Mouse (Mus musculus) adrenal gland, adult 2 months (tissue): ENCODE data around the gene Zbtb7b. TPM values are rescaled to one million over a fixed set of nuclear protein-coding genes. Genes with fewer than 3 reads are reported as not detected.
A peak's percentile ranks its signal among the peaks of the same experiment; 100 is the strongest.

Experiments used
- DNase-seq: peaks from one replicate; pipeline ENCODE4 v3.0.0; 2021
- polyA plus RNA-seq: library from polyadenylated mRNA; depleted of rRNA; stranded (reverse); fragments of >200 nt; gene quantifications from 2 replicates; pipeline ENCODE4 v1.2.3, GENCODE M21; 2012
- total RNA-seq, 2 experiments: library from RNA; stranded (reverse); gene quantifications; 2 replicates each; pipeline ENCODE4 v1.2.3; 2021

The Zbtb7b gene
- total and polyA plus RNA-seq, 3 experiments: 84.0 to 121 (median 102) TPM

- peak; percentile 92 for DNase-seq
These were observed 4.5 kb downstream of the Zbtb7b start for GRCm38 (mm10) chr3:89390111-89390515.

GRCm38 (mm10) chr3:89388901-89389740 lies 5.5 kb downstream of the Zbtb7b start:
- DNase-seq: no peak

GRCm38 (mm10) chr3:89388134-89388881 lies 6.3 kb downstream of the Zbtb7b start:
- DNase-seq: peak; percentile 68

- peak; percentile 63 for DNase-seq
These were observed 6.9 kb downstream of the Zbtb7b start for GRCm38 (mm10) chr3:89387632-89388031.

- peak; percentile 43 for DNase-seq
These were observed 7.8 kb downstream of the Zbtb7b start for GRCm38 (mm10) chr3:89386438-89387420.

GRCm38 (mm10) chr3:89385451-89385850 lies 9.1 kb downstream of the Zbtb7b start:
- DNase-seq: no peak

- no peak for DNase-seq
These were observed 10.1 kb downstream of the Zbtb7b start for GRCm38 (mm10) chr3:89384331-89385076.

GRCm38 (mm10) chr3:89383651-89384255 lies 10.8 kb downstream of the Zbtb7b start:
- no peak for DNase-seq

- DNase-seq: no peak
These were observed 11.6 kb downstream of the Zbtb7b start for GRCm38 (mm10) chr3:89382950-89383349.

- peak; percentile 2 for DNase-seq
These were observed 12.3 kb downstream of the Zbtb7b start for GRCm38 (mm10) chr3:89382033-89382882.

GRCm38 (mm10) chr3:89381233-89381632 lies 13.3 kb downstream of the Zbtb7b start:
- DNase-seq: no peak

GRCm38 (mm10) chr3:89380711-89381110 lies 13.9 kb downstream of the Zbtb7b start:
- DNase-seq: no peak

GRCm38 (mm10) chr3:89380291-89380690 lies 14.3 kb downstream of the Zbtb7b start:
- DNase-seq: no peak

- peak; percentile 42 for DNase-seq
These were observed 15.0 kb downstream of the Zbtb7b start for GRCm38 (mm10) chr3:89379388-89380131.

- peak; percentile 83 for DNase-seq
These were observed 16.0 kb downstream of the Zbtb7b start for GRCm38 (mm10) chr3:89378394-89379067.

- no peak for DNase-seq
These were observed 16.7 kb downstream of the Zbtb7b start for GRCm38 (mm10) chr3:89377831-89378230.

GRCm38 (mm10) chr3:89373581-89374231 lies 20.9 kb downstream of the Zbtb7b start:
- no peak for DNase-seq

GRCm38 (mm10) chr3:89367338-89367737 lies 27.2 kb downstream of the Zbtb7b start:
- no peak for DNase-seq
